Mouse (Mus musculus) cerebellum, postnatal 10 days (tissue): ENCODE measurements at regions not wholly inside any gene's neighbourhood (a gene's known extent, or its start where the extent isn't known, plus 50 kb on each side); places are given as distances from the start of the nearest gene placed in this dataset.

Experiments used
- DNase-seq, 2 experiments: peaks; one replicate each; pipeline ENCODE4 v3.0.0; 2021; ENCODE audit warnings: mixed read lengths in 2 of 2

GRCm38 (mm10) chr10:106113083-106113482, 271.9 kb upstream of the Mettl25 start:
- no peak for DNase-seq

- peak; percentile 63 to 77 for DNase-seq
These were observed 273.7 kb upstream of the Mettl25 start for GRCm38 (mm10) chr10:106114743-106115486.

GRCm38 (mm10) chr10:106121826-106122225, 280.6 kb upstream of the Mettl25 start:
- peak; percentile 11 to 20 for DNase-seq

GRCm38 (mm10) chr10:106122952-106123351, 281.8 kb upstream of the Mettl25 start:
- peak; percentile 70 to 79 for DNase-seq

- DNase-seq = no peak
These were observed 298.0 kb upstream of the Ppfia2 start for GRCm38 (mm10) chr10:106172131-106172530.

GRCm38 (mm10) chr10:106174433-106174832, 295.7 kb upstream of the Ppfia2 start:
- DNase-seq = no peak

- no peak for DNase-seq
These were observed 290.5 kb upstream of the Ppfia2 start for GRCm38 (mm10) chr10:106179651-106180050.

- DNase-seq = peak; percentile 66 to 73
These were observed 267.6 kb upstream of the Ppfia2 start for GRCm38 (mm10) chr10:106202566-106202965.

- peak; percentile 76 to 79 for DNase-seq
These were observed 245.9 kb upstream of the Ppfia2 start for GRCm38 (mm10) chr10:106224251-106224650.

GRCm38 (mm10) chr10:106242180-106242579, 228.0 kb upstream of the Ppfia2 start:
- DNase-seq = peak; percentile 44 to 66

- peak in 1 of 2 experiments; percentile 15 for DNase-seq
These were observed 216.0 kb upstream of the Ppfia2 start for GRCm38 (mm10) chr10:106254106-106254505.

- no peak for DNase-seq
These were observed 210.3 kb upstream of the Ppfia2 start for GRCm38 (mm10) chr10:106259811-106260210.

- DNase-seq = no peak
These were observed 196.8 kb upstream of the Ppfia2 start for GRCm38 (mm10) chr10:106273335-106273734.

- no peak for DNase-seq
These were observed 180.2 kb upstream of the Ppfia2 start for GRCm38 (mm10) chr10:106289951-106290350.

GRCm38 (mm10) chr10:106290736-106291135, 179.4 kb upstream of the Ppfia2 start:
- peak in 1 of 2 experiments; percentile 2 for DNase-seq

- DNase-seq = no peak
These were observed 174.6 kb upstream of the Ppfia2 start for GRCm38 (mm10) chr10:106295501-106295900.

- DNase-seq = no peak
These were observed 135.0 kb upstream of the Ppfia2 start for GRCm38 (mm10) chr10:106335166-106335565.

- no peak for DNase-seq
These were observed 118.5 kb upstream of the Ppfia2 start for GRCm38 (mm10) chr10:106351663-106352062.

- peak; percentile 79 to 87 for DNase-seq
These were observed 94.5 kb upstream of the Ppfia2 start for GRCm38 (mm10) chr10:106375653-106376052.

- DNase-seq = no peak
These were observed 94.0 kb upstream of the Ppfia2 start for GRCm38 (mm10) chr10:106376161-106376560.

- DNase-seq = peak; percentile 12 to 24
These were observed 89.5 kb upstream of the Ppfia2 start for GRCm38 (mm10) chr10:106380628-106381027.

- DNase-seq = no peak
These were observed 61.4 kb upstream of the Ppfia2 start for GRCm38 (mm10) chr10:106408705-106409104.

GRCm38 (mm10) chr10:106413181-106413580, 57.0 kb upstream of the Ppfia2 start:
- peak; percentile 70 to 78 for DNase-seq

GRCm38 (mm10) chr10:106414990-106415389, 55.1 kb upstream of the Ppfia2 start:
- no peak for DNase-seq

- no peak for DNase-seq
These were observed 53.0 kb upstream of the Ppfia2 start for GRCm38 (mm10) chr10:106417156-106417555.
